Mouse (Mus musculus): ENCODE measurements around the gene 2210407C18Rik.

2210407C18Rik gene

DNA sequence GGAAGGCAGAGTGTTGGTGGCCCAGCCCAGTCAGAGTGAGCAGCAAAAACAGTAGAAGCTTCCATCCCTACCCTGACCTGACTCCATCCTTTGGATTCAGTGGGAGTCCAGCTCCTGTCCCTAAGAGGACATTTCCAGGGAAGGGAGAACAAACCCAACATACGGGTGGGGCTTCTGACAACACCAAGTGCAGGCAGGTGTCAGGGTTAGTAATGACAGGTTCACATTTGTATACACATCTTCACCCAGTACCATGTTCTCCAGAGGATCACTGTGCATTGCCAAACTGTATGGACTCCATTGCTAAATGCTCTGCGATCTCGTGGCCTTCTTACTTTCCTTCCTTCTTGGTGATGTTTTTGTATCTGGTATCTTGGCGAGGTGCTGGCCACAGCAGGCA, at the start of gene 2210407C18Rik:
2210407C18Rik (minus strand) TSS at position 101 of the 400 bp plus-strand sequence.
- no peak for DNase-seq

DNA sequence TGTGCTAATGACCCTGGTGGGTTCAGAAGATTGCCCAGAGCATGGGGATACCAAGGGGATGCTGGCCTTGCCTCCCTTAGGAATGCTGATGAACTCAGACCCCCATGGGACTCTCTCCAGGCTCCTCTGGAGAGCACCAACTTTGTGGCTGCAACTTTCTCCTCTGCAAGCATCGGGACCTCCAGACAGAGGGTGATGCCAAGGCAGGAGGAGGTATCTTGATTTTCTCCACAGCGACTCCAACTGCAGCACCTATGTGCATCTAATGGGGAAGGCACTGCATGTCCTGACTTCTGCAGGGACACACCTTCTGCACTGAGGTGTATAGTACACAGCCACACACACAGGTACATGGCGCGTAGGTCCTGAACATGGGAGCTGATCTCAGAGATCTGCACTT, 42.7 kb upstream of the 2210407C18Rik start, which contains the start of gene Olfr322:
Olfr322 (plus strand) TSS at position 187 of the 400 bp plus-strand sequence.
- DNase-seq: no peak

DNA sequence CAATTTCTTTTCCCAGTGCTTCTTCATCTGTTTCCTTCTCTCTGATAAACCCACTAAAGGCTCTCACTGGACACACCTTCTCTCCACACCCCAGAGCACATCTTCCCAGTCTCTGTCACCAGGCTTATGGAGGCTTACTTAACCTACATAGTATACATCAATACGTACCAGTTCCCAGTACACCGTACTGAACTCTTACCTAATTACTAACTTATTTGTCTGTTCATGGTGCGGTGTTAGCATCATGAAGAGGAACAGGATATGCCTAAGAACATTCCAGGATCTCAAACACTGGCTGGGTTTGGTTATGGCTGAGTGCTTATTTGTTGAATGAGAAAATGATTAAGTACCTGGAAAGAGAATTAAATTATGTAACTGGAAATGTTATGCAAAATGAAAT, 39.3 kb upstream of the 2210407C18Rik start:
- no peak for DNase-seq

DNA sequence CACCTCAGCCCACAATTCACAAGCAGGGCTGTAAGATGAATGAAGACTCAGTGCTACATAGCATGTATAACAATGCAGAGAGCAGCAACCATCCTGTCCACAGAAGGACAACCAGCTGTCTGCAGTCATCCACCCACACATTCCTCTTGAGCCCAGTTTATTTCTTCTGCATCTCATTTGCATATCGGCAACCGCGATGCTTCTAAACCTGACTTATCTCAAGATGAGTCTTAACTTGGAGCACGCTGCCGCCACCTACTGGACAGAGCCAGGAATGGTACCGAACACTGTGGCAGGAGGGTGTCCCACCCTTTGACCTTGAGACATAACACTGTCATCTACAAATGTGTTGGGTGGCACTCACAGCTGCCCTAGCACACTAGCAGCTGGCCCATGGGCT, 27.5 kb upstream of the 2210407C18Rik start:
- DNase-seq: peak in 1 of 2 experiments; percentile 5

DNA sequence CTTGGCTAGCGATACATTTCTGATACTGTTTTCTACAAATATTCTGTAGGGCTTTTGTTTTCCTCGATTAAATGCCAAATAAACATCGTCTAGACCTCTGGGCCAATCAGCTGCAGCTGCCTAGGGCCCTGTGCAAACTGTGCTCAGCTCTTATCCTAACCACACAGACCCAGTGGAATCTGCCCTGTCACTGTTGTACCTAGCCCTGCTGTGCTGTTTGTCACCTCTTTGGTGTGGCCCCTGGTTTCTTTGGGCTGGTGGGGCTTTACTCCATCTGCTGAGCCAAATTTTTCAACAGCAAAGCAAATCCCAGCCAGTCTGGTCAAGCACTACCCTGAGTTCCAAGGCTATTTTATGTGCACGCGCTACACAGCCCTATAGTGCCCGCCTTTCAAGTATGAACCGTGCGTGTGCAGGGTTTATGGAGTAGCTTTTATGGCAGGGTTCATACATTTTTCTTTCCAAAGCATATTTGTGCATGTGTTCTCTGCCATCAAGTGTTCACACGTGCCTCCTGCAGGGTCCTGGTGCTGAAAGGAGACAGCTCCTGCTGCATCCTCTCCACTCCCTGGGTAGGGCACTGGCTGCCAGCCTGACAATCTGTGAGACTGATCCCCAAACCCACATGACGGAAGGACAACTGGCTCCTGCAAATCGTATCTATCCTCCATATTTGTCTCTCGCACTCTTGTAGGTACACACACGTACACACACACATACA, 25.9 kb upstream of the 2210407C18Rik start:
- no peak for DNase-seq

DNA sequence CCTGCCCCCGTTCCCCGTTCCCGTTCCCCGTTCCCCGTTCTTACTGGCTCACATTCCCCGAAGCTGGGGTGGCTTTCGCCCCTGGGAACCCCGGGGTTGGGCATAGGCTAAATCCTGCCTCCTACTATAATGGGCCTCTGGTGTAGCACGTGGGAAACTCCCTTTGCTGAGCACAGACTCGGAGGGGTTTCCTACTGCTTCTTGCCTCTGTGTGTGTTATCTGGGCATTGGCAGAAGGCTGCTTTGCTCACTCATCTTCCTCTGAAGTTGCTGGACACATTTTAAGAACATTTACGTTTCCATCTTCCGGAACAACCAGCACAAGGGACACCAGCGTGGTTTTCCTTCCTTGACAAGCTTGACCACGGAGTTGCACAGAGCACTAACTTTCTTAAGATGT, 25.2 kb upstream of the 2210407C18Rik start:
- DNase-seq: no peak

DNA sequence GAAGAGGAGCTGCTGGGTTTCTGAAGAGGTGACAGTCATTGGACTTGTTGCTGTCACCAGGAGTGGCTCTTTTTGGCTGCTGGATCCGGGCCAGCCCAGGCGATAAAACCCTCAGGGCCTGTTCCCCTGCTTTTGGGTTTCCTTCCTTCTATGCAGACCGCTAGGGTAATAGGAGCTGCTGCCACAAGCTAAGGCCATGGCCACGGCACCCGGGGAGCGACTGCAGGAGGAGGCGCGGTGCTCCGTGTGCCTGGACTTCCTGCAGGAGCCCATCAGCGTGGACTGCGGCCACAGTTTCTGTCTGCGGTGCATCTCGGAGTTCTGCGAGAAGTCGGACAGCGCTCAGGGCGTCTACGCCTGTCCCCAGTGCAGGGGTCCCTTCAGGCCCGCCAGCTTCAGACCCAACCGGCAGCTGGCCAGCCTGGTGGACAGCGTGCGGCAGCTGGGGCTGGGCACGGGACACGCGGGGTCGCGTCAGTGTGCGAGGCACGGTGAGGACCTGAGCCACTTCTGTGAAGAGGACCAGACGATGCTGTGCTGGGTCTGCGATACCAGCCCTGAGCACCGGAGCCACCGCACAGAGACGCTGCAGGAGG, 24.5 kb upstream of the 2210407C18Rik start, which contains the start of gene Trim58:
Trim58 (plus strand) TSS at position 194 of the 596 bp plus-strand sequence.
- no peak for DNase-seq

DNA sequence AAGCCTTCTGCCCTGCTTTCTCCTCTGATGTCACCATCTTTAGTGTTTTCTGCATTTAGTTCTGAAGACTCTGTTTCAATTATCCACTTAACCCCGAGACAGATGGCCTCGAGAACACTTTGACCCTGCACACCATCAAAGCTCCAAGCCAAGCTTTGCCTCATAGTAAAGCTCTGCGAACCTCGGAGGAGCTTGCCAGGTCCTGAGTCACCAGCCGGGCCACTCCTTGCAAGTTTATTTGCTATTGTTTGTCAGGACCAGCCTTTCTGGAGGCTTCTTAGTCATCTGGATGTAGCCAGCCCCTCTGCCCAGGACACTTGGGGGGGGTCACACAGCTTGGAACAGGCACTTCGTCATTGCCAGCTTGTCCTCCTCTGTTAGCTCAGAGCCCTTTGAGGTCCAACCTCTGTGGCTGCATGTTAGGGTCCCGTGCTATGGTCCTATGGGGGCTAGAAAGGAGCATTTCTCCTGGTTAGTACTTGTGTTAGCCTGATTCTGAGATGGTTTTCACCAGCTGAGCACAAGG, 22.4 kb upstream of the 2210407C18Rik start:
- DNase-seq: no peak

DNA sequence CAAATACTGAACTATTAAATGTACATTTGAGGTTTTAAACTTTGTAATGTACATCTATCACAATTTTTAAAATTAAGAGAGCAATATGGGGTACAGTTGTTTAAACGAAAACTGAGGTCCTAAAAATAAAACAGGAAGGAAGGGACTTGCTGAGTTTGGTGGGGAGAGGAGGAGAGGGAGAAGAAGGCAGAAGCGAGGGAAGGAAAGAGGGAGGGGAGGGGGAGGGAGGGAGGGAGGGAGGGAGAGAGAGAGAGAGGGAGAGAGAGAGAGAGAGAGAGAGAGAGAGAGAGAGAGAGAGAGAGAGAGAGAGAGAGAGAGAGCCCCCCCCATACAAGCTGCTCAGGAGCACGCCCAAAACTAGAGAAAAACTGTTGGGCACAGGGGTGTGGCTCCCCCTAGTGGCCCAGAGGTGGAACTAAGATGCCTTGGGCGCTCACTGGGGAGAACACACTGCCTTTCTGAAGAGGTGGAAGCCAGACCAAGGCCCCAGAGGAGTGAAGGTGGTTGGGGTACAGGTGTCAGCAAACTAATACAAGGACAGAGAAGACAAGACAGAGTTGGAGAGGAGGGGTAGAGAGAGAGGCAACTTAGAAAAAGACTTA, 20.6 kb upstream of the 2210407C18Rik start:
- DNase-seq: peak in 1 of 2 experiments; percentile 37

DNA sequence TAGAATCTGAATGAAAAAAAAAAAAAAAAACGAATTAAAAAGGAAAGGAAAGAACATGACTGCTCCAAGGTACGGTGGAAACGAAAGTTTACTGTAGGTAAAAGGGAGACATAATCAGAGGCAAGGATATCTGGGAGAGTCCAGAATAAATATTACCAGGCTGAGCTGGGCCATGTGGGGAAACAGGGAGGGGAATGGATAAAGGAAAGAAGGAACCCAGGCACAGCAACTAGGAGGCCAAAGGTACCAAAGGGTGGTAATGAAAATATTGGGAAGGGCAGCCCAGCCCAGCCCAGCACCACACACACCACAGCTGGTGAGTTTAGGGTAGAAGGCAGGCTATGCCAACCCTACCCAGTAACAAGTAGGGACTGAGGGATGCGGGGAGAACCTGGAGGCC, 19.0 kb upstream of the 2210407C18Rik start:
- no peak for DNase-seq

DNA sequence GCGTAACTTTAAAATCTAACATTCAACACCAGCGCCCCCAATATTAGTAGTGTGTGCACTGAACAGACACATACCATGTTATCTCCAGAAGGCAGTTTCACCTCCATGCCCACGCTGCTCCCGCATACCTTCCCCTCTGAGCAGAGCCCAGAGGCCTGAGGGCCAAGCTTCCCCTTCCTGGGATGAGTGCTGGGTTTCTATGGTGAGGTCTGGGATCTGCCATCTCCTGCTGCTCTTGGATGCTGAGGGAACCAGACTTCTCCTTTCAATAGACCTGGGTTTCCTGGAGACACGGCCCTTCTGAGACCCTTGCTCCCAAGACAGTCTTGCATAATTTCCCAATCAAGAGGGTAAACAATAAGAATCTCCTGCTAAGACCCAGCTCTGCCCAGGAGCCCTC, 14.5 kb upstream of the 2210407C18Rik start, which contains the start of gene Olfr323:
Olfr323 (minus strand) TSS at position 101 of the 400 bp plus-strand sequence.
- DNase-seq: no peak

DNA sequence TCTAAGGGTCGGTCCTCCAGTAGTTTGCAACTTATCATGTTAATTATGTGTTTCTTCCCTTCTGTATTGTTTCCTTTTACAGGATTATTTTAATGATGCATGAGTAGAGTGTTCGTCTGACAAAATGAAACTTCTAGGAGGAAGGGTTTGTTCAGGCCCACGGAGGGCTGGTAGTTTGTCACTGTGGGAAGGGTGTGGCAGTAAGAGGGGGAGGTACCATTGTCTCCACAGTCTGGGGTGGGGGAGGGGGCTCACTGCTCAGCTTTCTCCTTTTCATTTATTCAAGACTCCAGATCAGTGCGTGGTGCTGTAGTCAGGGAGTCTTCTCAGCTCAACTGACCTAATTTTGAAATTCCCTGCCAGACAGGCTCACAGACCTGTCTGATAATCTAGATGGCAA, 10.3 kb upstream of the 2210407C18Rik start:
- DNase-seq: no peak

DNA sequence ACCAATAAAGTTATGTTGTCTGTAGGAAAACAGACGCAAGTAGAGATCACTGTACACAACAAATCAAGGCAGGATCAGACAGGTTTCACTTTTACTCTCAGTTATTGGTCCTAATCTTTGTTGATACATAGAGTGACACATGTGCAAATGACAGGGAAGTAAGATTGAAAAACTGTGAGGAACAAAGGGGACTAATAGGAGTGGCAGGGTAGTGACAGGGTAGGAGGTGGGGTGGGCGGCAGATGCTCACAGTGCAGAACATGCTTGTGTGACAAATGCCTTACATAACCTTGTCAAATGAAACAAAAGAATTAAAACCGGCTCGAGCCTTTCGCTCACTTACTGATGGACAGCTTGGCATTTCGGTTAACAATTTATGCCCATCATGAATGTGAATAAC, 2.9 kb upstream of the 2210407C18Rik start:
- no peak for DNase-seq

DNA sequence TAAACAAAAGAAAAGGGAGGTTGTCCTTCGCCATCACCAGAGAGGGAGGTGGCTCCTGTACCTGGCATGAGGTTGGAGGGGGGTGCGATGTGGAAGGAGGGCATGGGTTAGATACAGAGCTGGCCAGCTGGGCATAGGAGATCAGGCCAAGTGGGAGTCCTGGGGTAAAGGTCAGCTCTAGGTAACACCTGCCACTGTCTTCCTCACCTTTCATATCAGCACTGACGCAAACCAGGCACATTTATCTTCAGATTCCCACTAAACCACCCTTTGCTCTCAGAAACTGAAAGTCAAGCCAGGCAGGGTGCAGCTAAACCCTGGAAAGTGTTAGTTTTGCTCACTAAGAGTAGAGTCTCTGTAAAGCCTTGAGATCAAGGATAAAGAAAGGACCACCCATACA, 2.5 kb upstream of the 2210407C18Rik start:
- no peak for DNase-seq

DNA sequence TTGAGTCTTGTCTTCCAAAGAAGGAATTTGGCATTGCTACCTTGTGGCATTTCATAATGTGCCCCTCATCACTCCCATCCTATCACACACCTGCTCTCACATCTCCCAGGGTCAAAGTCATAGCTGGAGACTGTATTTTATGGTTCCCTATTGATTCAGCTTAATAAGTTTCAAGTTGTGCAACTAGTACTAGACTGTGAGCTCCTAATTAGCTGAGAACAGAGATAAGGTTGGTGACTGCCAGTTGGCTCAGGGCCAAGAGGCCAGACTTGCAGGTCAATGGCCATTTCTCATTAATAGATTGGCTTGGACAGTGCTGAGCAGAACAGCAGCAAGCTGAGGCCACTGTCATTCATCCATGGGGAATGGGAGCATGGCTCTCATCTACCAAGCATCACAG, 1.3 kb downstream of the 2210407C18Rik start:
- DNase-seq: peak; percentile 5 to 31

DNA sequence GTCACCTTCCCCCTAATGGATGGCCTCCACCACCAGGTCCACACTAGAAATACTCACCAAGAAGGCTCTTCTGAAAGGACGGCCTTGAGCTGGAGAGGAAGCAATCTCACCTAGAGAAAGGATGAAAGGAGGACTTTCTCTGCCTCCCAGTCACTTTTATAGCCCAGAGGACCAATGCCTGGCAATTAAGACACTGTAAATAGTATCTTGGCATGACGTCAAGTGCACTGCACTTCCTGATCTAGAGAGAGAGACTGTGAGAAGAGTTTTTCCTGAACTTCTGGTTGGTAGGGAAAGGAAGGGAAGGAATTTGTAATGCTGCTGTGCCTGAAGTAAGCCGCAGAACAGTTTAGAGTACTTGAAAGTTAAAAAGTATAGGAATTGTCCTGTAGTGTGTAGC, 2.5 kb downstream of the 2210407C18Rik start:
- no peak for DNase-seq

DNA sequence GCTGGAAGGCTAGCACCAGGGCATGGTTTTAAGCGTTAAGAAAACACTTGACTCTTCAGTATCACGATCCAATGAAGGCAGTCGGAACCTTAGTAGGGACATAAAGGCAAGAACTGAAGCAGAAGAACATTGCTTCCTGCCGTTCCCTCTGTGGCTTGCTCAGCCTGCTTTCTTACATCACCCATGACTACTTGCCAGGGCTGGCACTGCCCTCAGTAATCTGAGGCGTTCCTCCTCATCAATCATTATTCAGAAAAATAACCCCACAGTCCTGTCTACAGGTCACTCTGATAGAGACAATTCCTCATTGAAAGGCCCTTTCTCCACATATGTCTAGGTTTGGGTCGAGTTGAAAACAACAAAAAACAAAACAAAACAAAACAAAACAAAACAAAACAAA, 8.8 kb downstream of the 2210407C18Rik start:
- peak in 1 of 2 experiments; percentile 5 for DNase-seq

DNA sequence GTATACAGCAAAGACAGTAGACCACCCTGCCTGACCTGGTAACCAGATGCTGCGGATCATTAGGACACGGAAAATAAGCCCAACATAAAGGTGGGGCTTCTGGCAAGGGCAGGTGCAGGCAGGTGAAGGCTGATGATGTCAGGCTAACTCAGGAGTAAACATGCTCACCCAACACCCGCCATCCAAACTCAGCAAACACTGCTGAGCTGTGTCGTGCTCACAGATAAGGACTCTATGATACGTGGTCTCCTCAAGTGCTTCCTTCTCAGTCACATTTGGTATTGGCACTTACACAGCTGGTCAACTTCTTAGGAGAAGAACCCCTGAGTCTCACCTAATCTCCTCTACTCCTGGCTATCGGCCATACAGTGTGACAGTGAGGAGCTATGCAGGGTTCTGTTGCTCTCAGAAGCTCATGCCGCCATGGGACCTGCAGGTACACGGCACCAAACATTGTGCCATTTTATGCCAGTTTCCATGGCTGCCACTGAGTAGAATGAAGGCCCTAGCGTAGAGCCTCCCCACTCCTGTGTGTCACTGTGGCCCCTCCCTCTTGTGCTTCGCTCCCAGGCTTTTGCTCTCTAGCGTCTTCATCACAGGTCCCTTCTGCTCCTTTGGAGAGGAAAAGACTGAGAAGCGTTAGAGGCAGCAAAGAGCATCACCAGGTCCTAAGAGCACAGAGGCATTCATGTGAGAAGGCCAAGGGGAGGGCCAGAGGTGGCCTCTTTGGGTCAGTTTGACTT, 9.5 kb downstream of the 2210407C18Rik start:
- DNase-seq: no peak

DNA sequence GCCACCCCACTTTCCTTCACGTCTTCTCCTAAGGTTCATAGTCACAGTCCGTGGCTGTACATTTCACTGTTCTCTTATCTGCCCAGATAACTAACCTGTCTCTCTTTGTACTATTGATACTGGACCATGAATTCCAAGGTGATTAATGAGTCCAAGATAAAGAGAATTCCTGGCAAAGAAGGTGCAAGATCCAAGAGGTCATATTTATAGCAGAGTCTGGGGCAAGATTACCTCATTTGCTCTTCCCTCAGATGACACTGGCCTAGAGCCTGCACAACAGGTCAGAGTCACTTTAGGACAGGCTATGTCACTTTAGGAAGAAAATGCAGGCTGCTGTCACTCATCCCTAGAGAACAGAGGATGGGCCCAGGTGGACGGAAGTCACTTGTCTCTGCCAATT, 10.6 kb downstream of the 2210407C18Rik start:
- no peak for DNase-seq

DNA sequence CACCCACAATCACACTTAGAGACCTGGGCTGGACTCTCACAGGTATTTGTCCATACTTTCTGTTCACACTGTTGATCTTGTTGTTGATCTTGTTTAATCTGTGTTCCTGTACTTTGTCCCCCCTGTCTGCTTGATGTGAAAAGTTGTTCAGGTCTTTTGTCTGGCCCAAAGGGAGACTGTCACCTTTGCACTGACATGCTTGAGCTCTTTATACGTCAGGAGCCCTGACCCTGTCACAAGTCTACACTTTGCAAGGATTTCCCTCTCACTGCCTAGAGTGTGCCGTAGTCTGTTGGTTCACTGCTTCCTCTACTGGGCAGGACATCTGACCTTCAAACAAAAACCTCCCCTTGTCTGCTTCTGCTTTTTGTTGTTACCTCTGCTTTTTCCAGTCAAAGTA, 11.2 kb downstream of the 2210407C18Rik start:
- DNase-seq: no peak

DNA sequence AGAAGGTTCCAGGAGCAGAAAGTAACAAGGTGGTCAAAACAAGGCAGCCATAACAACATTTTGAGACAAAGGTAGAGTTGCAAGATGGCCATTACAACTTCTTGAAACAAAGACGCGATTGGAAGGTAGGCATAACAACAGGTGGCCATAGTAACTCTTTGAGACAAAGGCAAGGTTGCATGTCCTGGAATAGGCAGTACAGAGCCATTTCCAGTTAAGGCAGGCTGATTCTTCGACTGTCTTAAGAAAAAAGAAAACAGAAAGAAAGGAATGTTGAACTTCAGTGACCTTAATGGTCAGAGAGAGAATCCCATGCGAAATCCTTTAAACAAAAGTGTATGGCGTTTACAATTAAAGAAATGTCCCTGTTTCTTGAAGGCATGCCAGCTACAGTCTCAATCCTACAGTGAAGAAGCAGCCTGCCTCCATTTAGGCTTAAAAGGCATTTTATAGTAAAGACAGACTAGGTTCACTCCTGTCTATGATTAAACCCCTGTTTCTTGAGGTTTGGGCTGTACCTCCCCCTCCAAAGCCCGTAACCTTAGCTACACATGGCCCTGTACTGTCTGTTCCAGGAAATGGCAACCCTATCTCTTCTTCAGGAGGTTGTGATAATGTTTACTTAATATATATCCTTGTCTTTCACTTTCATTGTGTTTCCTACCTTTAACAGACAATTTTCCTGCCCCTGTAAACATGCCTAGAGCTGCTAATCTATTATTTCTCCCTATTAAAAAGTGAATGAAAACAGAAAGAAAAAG, 12.9 kb downstream of the 2210407C18Rik start:
- no peak for DNase-seq

DNA sequence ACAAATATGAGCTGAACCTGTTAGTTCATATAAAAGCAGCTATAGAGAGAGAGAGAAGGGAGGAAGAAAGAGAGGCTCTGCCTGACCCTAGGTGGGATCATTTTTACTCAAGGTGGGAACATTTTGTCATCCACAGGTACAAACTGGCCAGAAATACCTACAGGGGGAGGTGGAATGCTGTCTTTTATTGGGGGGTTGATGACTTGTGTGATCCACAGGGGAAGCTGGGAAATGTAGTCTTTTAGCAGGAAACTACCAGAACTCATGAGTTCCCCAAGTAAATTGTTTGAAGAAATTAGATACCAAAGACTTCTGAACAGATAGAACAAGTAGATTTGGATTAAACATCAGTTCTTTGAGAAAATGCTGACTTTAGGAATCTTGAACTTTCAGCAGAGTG, 13.8 kb downstream of the 2210407C18Rik start:
- DNase-seq: no peak
